Mouse (Mus musculus): ENCODE data around the gene Hist1h4c. TPM values are rescaled to one million over a fixed set of nuclear protein-coding genes. Genes with fewer than 3 reads are reported as not detected.

Hist1h4c gene
- polyA plus RNA-seq, 1 experiment from 2014 or later: 3.7 TPM

DNA sequence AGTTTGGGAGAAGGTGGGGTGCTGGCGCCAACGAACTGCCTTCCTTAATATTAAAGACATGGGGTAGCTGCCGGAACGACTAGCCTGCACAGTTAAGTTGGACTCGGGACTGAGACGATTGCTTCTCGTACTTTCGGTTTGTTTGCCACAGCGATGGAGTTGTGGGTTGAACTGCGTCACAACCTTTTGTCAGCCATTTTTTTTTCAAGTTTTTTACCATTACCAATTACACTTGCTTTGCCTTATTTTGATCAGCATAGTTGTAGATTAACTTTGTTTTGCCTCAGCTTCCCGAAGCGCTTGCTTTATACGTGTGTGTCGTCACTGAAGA, 41.6 kb upstream of the Hist1h4c start:
- TF ChIP-seq CTCF (IDR thresholded peaks at IDR 0.05): no peak
- no peak for TF ChIP-seq EP300 (IDR thresholded peaks at IDR 0.05)
- no peaks in the 10 kb centered on the region for H3K4me1 ChIP-seq (ENCODE audit: insufficient read depth, low read depth, low read length)
- peak overlapping the region; percentile 97 for H3K27ac ChIP-seq (ENCODE audit: low read length)
- H3K27me3 ChIP-seq (replicated peaks; ENCODE audit: insufficient read depth, low read length): no peaks in the 10 kb centered on the region
- H3K36me3 ChIP-seq (ENCODE audit: insufficient read depth, low read length): no peaks in the 10 kb centered on the region
- WGBS: 0% methylated on average over 14 of the region's 14 CpGs
- H3K9me3 ChIP-seq (ENCODE audit: low read length): no peaks in the 10 kb centered on the region
- DNase-seq (ENCODE audit: low spot score) (no peak), ATAC-seq (no peak; the same call in 1 of the 2 replicates)
- H3K4me2 ChIP-seq (replicated peaks; ENCODE audit: low read depth, low read length): peak overlapping the region; percentile 90
- H3K9ac ChIP-seq (replicated peaks; ENCODE audit: low read depth): peak overlapping the region; percentile 86
- peak overlapping the region; percentile 71 for H3K4me3 ChIP-seq (ENCODE audit: low read depth, low read length)

GRCm38 (mm10) chr13:23739069-23739921, 41.0 kb upstream of the Hist1h4c start:
- H3K27me3 ChIP-seq (replicated peaks; ENCODE audit: insufficient read depth, low read length): no peaks in the 10 kb centered on the region
- no peaks in the 10 kb centered on the region for H3K9me3 ChIP-seq (ENCODE audit: low read length)
- no peaks in the 10 kb centered on the region for H3K36me3 ChIP-seq (ENCODE audit: insufficient read depth, low read length)
- ATAC-seq (peak; percentile 85), DNase-seq (ENCODE audit: low spot score) (peak; percentile 98)
- peak overlapping the region; percentile 90 for H3K4me2 ChIP-seq (replicated peaks; ENCODE audit: low read depth, low read length)
- no peaks in the 10 kb centered on the region for H3K4me1 ChIP-seq (ENCODE audit: insufficient read depth, low read depth, low read length)
- under 1% methylated on average over 39 of the region's 39 CpGs for WGBS
- H3K27ac ChIP-seq (ENCODE audit: low read length): peak overlapping the region; percentile 97
- no peak; the same call in none of the 2 replicates for TF ChIP-seq CTCF (IDR thresholded peaks at IDR 0.05)
- TF ChIP-seq EP300 (IDR thresholded peaks at IDR 0.05): peak; percentile 59
- peak overlapping the region; percentile 86 for H3K9ac ChIP-seq (replicated peaks; ENCODE audit: low read depth)
- peak overlapping the region; percentile 71 for H3K4me3 ChIP-seq (ENCODE audit: low read depth, low read length)

DNA sequence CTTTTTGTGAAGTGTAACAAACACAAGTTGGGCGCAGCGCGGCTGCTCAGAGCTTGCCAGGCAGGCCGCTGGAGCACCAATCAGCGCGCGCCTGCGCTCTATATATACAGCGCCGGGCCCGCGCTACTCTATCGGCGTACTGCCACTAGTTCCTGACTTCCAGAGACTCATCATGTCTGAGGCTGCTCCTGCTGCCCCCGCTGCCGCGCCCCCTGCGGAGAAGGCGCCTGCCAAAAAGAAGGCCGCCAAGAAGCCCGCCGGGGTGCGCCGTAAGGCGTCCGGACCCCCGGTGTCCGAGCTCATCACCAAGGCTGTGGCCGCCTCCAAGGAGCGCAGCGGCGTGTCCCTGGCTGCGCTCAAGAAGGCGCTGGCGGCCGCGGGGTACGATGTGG, 40.4 kb upstream of the Hist1h4c start, which contains the start of gene Hist1h1c:
Gene Hist1h1c, plus strand, starts transcription at position 132 of the 392 bp plus-strand sequence.
- Histone ChIP-seq H3K9me3 (ENCODE audit: low read length) (no peaks in the 10 kb centered on the region), H3K4me1 (ENCODE audit: insufficient read depth, low read depth, low read length) (no peaks in the 10 kb centered on the region), H3K4me2 (replicated peaks; ENCODE audit: low read depth, low read length) (peak within 1 kb of the TSS; percentile 90), H3K4me3 (ENCODE audit: low read depth, low read length) (peak within 1 kb of the TSS; percentile 71), H3K27me3 (replicated peaks; ENCODE audit: insufficient read depth, low read length) (no peaks in the 10 kb centered on the region), H3K36me3 (ENCODE audit: insufficient read depth, low read length) (no peaks in the 10 kb centered on the region), H3K9ac (replicated peaks; ENCODE audit: low read depth) (peak within 1 kb of the TSS; percentile 86), H3K27ac (ENCODE audit: low read length) (peak within 1 kb of the TSS; percentile 97)
- WGBS: 2% methylated on average over 30 of the region's 38 CpGs
- no peak; the same call in 1 of the 2 replicates for TF ChIP-seq EP300 (IDR thresholded peaks at IDR 0.05)
- no peak; the same call in 1 of the 2 replicates for TF ChIP-seq CTCF (IDR thresholded peaks at IDR 0.05)
- ATAC-seq (peak; percentile 91), DNase-seq (ENCODE audit: low spot score) (peak; percentile 96)

DNA sequence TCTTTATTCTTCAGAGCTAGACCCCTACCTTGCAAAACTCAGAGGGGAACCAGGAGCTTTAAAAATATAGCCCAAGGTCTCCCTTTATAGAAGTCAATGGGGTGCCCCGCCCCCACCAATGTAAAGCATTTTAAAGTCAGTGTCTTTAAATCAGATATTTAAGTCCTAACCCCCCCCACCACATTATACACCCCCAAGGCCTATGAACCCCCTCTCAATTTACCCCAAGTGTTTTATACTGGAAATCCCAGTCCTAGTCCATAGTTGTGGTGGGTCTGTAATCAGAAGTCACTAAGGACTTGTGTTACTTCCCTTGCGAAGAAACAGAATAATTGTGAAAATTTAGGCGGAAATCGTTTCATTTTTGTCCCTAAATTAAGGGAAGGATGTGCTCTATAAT, 39.8 kb upstream of the Hist1h4c start:
- 23% methylated on average over 4 of the region's 4 CpGs for WGBS
- ATAC-seq (no peak), DNase-seq (ENCODE audit: low spot score) (no peak)
- H3K9me3 ChIP-seq (ENCODE audit: low read length): no peaks in the 10 kb centered on the region
- peak overlapping the region; percentile 71; the same call in 1 of the 2 replicates for H3K4me3 ChIP-seq (ENCODE audit: low read depth, low read length)
- TF ChIP-seq EP300 (IDR thresholded peaks at IDR 0.05) (no peak), CTCF (IDR thresholded peaks at IDR 0.05) (no peak)
- no peaks in the 10 kb centered on the region for H3K36me3 ChIP-seq (ENCODE audit: insufficient read depth, low read length)
- peak overlapping the region; percentile 86 for H3K9ac ChIP-seq (replicated peaks; ENCODE audit: low read depth)
- peak overlapping the region; percentile 90 for H3K4me2 ChIP-seq (replicated peaks; ENCODE audit: low read depth, low read length)
- no peaks in the 10 kb centered on the region for H3K27me3 ChIP-seq (replicated peaks; ENCODE audit: insufficient read depth, low read length)
- peak overlapping the region; percentile 97 for H3K27ac ChIP-seq (ENCODE audit: low read length)
- H3K4me1 ChIP-seq (ENCODE audit: insufficient read depth, low read depth, low read length): no peaks in the 10 kb centered on the region

DNA sequence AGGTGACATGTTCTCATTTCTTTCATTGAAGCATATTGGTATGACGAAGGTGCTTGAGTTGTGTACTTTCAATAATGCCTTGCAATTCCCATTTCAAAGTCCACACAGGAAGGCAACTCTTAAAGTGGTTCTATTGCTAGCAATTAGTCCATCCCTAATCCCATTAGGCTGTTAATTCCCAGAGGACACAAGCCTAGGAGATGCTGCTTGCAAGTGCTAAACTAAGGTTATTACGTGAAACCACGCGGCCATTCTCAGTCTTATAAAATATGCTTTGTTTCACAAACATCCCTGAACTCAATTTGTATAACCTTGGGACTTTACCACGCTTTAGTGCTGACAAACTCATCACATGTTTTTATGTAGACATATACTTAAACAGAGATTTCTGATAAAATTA, 38.8 kb upstream of the Hist1h4c start:
- H3K4me1 ChIP-seq (ENCODE audit: insufficient read depth, low read depth, low read length): no peaks in the 10 kb centered on the region
- no peak overlapping the region for H3K9ac ChIP-seq (replicated peaks; ENCODE audit: low read depth)
- TF ChIP-seq EP300 (IDR thresholded peaks at IDR 0.05) (no peak), CTCF (IDR thresholded peaks at IDR 0.05) (no peak)
- 90% methylated on average over 5 of the region's 5 CpGs for WGBS
- no peak overlapping the region for H3K27ac ChIP-seq (ENCODE audit: low read length)
- DNase-seq (ENCODE audit: low spot score) (no peak), ATAC-seq (no peak)
- no peaks in the 10 kb centered on the region for H3K9me3 ChIP-seq (ENCODE audit: low read length)
- no peak overlapping the region for H3K4me2 ChIP-seq (replicated peaks; ENCODE audit: low read depth, low read length)
- no peaks in the 10 kb centered on the region for H3K27me3 ChIP-seq (replicated peaks; ENCODE audit: insufficient read depth, low read length)
- no peak overlapping the region for H3K4me3 ChIP-seq (ENCODE audit: low read depth, low read length)
- no peaks in the 10 kb centered on the region for H3K36me3 ChIP-seq (ENCODE audit: insufficient read depth, low read length)

DNA sequence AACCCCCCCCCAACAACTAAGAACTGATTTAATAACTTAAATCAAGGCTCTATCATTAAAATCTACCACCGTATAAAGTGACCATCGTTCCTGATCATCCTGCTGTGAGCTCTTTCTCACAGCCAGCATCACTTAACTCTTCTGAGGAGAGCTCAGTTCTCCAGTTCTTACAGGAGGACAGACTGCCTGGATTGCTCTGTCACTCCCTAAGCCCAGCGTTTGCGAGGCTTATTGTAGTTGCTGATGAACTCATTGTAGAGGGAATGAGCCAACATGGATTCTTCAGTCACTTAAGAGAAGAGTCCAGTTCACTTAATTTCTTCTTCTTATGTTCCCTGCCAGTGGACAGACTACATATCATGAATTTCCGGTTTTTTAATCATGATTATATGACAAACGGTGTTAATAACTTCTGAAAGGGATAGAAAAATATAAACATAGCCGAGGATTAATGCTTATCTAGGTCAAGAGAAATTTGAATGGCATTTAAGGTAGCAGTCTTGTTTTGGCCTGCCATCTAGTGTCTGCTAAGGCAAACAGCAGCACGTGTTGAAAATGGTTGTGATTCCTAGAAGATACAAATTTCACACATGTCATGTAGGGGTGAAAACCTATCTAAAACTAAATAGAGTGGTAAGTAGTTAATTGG, 34.0 kb upstream of the Hist1h4c start:
- Histone ChIP-seq H3K9ac (replicated peaks; ENCODE audit: low read depth) (no peak overlapping the region), H3K9me3 (ENCODE audit: low read length) (no peaks in the 10 kb centered on the region), H3K4me2 (replicated peaks; ENCODE audit: low read depth, low read length) (no peak overlapping the region), H3K36me3 (ENCODE audit: insufficient read depth, low read length) (no peaks in the 10 kb centered on the region), H3K27me3 (replicated peaks; ENCODE audit: insufficient read depth, low read length) (no peaks in the 10 kb centered on the region), H3K4me1 (ENCODE audit: insufficient read depth, low read depth, low read length) (0 out of 2 replicates have a peak, but pooled peaks cover 3% of the 10 kb centered on the region), H3K27ac (ENCODE audit: low read length) (no peak overlapping the region), H3K4me3 (ENCODE audit: low read depth, low read length) (no peak overlapping the region)
- WGBS: 24% methylated on average over 8 of the region's 8 CpGs
- TF ChIP-seq CTCF (IDR thresholded peaks at IDR 0.05) (peak; percentile 90), EP300 (IDR thresholded peaks at IDR 0.05) (no peak)
- ATAC-seq: 0 out of 2 replicates have a peak, but pooled peaks have one; percentile 42
- peak; percentile 86 for DNase-seq (ENCODE audit: low spot score)

All from lung, postnatal 0 days (tissue).